In the genomic region with DNA sequence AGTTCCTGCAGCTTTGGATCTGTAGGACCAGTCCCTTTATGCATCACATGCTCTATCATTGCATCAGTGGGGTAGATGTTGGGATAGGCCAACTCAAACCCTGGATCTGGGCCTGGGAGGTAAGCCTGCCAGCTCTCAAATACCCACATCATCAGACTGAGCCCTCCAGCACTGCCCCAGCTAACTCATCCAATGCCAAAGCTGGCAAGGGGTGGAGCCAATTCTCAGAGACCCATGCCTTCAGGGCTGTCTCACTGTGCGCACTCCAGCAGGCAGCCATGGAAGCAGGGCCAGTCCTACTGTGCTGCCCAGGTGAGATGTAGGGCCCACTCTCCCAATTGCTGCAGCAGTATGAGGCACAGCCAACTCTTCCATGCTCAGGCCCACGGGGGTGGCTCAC, we compare ENCODE assay signal across 15 mouse cellular contexts.
"Had no signal": no experiment of that assay in that cellular context is flagged by ENCODE, and none has a peak within 500 bp of the region (broad histone marks: within the 10 kb centered on the region; RNA-seq: fewer than 3 reads in every experiment).

No protein-coding gene starts in this region.

- H3K9me3 ChIP-seq: limb, embryonic 12.5 days; limb, embryonic 15.5 days; liver, embryonic 12.5 days; liver, embryonic 15.5 days; lung, embryonic 15.5 days; midbrain, embryonic 13.5 days had no signal

- H3K27me3 ChIP-seq: limb, embryonic 12.5 days; limb, embryonic 15.5 days; liver, embryonic 12.5 days; liver, embryonic 15.5 days; lung, embryonic 15.5 days; midbrain, embryonic 13.5 days had no signal

- H3K4me1 ChIP-seq: limb, embryonic 12.5 days; limb, embryonic 15.5 days; liver, embryonic 12.5 days; liver, embryonic 15.5 days; lung, embryonic 15.5 days; midbrain, embryonic 13.5 days had no signal

- H3K4me3 ChIP-seq: limb, embryonic 12.5 days; limb, embryonic 15.5 days; liver, embryonic 12.5 days; liver, embryonic 15.5 days; lung, embryonic 15.5 days; midbrain, embryonic 13.5 days had no signal

- H3K36me3 ChIP-seq: limb, embryonic 12.5 days; limb, embryonic 15.5 days; liver, embryonic 12.5 days; liver, embryonic 15.5 days; lung, embryonic 15.5 days; midbrain, embryonic 13.5 days had no signal

- H3K27ac ChIP-seq: kidney, postnatal 0 days; limb, embryonic 12.5 days; limb, embryonic 15.5 days; liver, embryonic 12.5 days; liver, embryonic 15.5 days; lung, embryonic 15.5 days; midbrain, embryonic 13.5 days had no signal

- H3K4me2 ChIP-seq: limb, embryonic 12.5 days; limb, embryonic 15.5 days; liver, embryonic 12.5 days; liver, embryonic 15.5 days; lung, embryonic 15.5 days; midbrain, embryonic 13.5 days had no signal

- H3K9ac ChIP-seq: limb, embryonic 12.5 days; limb, embryonic 15.5 days; liver, embryonic 12.5 days; liver, embryonic 15.5 days; lung, embryonic 15.5 days; midbrain, embryonic 13.5 days had no signal

- ATAC-seq: intestine, postnatal 0 days; liver, embryonic 12.5 days; midbrain, embryonic 13.5 days had no signal

- DNase-seq: kidney, adult 2 months; kidney, postnatal 4 days; left cerebral cortex, postnatal 4 days; lung, adult 18-20 months; lung, postnatal 10 days; lung, postnatal 36 days; thymus, postnatal 25 days had no signal
